Mouse (Mus musculus) ES-Bruce4 (cell line): ENCODE results near the gene Sipa1l2.

Experiments used
- CTCF ChIP-seq: IDR thresholded peaks from one replicate; pipeline ENCODE4 v1.8.1; 2011; ENCODE audit warnings: low read depth, low read length
- EP300 ChIP-seq: IDR thresholded peaks from 2 replicates; pipeline ENCODE4 v1.6.1; 2011; ENCODE audit warnings: low read depth, low read length; ENCODE audit not compliant: insufficient read depth

DNA sequence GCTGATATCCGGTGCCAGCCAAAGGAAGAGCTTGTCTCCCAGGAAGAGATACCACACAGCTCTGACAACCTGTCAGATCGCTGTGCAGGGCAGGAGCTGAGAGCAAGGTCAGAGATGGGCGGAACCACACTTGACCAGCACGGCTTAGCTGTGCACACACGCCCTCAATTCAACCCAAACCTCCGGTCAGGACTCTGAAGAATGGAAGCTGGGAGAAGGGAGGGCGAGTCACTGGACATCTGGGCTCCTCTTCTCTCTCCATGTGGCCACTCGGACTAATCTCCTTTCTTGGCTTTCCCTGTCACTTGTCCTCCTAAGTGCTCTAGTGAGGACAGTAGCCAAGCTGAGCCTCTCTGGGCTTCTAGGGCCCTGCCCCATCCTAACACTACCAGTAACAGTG, 53.9 kb downstream of the Sipa1l2 start:
- TF ChIP-seq CTCF = no peak
- TF ChIP-seq EP300 = peak; percentile 82; the same call in 1 of the 2 replicates
